28 mouse cellular contexts compared by ENCODE assay signal in the genomic region with DNA sequence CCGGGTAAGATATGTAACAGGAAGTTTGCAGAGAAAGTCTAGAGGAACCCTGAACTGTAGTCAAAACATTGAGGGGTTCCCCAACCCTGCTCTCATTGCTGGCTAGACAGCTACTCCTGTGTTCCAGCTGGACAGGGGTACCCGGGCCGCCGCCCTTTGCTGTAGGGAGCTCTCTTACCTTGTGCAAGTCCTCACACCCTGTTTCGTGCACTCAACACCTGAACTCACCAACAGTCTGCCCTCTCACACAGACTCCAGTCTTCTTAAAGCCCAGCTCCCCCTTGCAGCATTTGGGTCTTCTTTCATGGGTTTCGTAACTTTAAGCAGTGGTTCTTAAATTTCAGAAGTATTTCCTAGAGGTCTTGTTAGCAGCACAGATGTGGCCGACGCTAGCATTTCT. TPM values are rescaled to one million over a fixed set of nuclear protein-coding genes. Genes with fewer than 3 reads are reported as not detected.
"Had no signal": no experiment of that assay in that cellular context is flagged by ENCODE, and none has a peak within 500 bp of the region (broad histone marks: within the 10 kb centered on the region; RNA-seq: fewer than 3 reads in every experiment).

No protein-coding gene starts in this region.

- H3K36me3 ChIP-seq: embryonic facial prominence, embryonic 10.5 days; embryonic facial prominence, embryonic 12.5 days; embryonic facial prominence, embryonic 13.5 days; embryonic facial prominence, embryonic 15.5 days; forebrain, embryonic 10.5 days; forebrain, embryonic 12.5 days; heart, embryonic 10.5 days had no signal

- H3K4me2 ChIP-seq: embryonic facial prominence, embryonic 12.5 days; embryonic facial prominence, embryonic 13.5 days; embryonic facial prominence, embryonic 15.5 days; forebrain, embryonic 12.5 days; forebrain, embryonic 13.5 days; forebrain, embryonic 15.5 days; heart, embryonic 11.5 days had no signal

- H3K9ac ChIP-seq: embryonic facial prominence, embryonic 12.5 days; embryonic facial prominence, embryonic 13.5 days; embryonic facial prominence, embryonic 15.5 days; forebrain, embryonic 12.5 days; forebrain, embryonic 13.5 days; forebrain, embryonic 15.5 days; forebrain, postnatal 0 days had no signal

- H3K4me1 ChIP-seq: embryonic facial prominence, embryonic 10.5 days; embryonic facial prominence, embryonic 12.5 days; embryonic facial prominence, embryonic 15.5 days; forebrain, embryonic 10.5 days; forebrain, embryonic 12.5 days; forebrain, embryonic 13.5 days; heart, embryonic 10.5 days had no signal

- DNase-seq: cerebellum, adult 8-10 months; cerebellum, adult 9-11 months; cerebellum, postnatal 10 days; cerebellum, postnatal 14 days; cerebellum, postnatal 36 days; embryo, embryonic 11 days; forebrain, postnatal 0 days; gastrocnemius, adult 2 months; gastrocnemius, postnatal 10 days; gastrocnemius, postnatal 14 days; gastrocnemius, postnatal 25 days; gastrocnemius, postnatal 36 days; heart, adult 18-20 months had no signal

- H3K27ac ChIP-seq: embryonic facial prominence, embryonic 10.5 days; embryonic facial prominence, embryonic 12.5 days; embryonic facial prominence, embryonic 13.5 days; embryonic facial prominence, embryonic 15.5 days; forebrain, embryonic 10.5 days; forebrain, embryonic 12.5 days; forebrain, embryonic 13.5 days; forebrain, embryonic 15.5 days; gastrocnemius, adult 2 months; heart, embryonic 10.5 days had no signal

- H3K9me3 ChIP-seq: embryonic facial prominence, embryonic 10.5 days; embryonic facial prominence, embryonic 12.5 days; embryonic facial prominence, embryonic 13.5 days; embryonic facial prominence, embryonic 15.5 days; forebrain, embryonic 10.5 days; forebrain, embryonic 12.5 days; forebrain, embryonic 13.5 days; forebrain, embryonic 15.5 days; heart, embryonic 10.5 days had no signal

- ATAC-seq: forebrain, embryonic 13.5 days; forebrain, embryonic 14.5 days; forebrain, embryonic 15.5 days; forebrain, embryonic 16.5 days; forebrain, postnatal 0 days had no signal

- H3K27me3 ChIP-seq: embryonic facial prominence, embryonic 15.5 days; forebrain, embryonic 15.5 days had no signal

- H3K4me3 ChIP-seq: embryonic facial prominence, embryonic 10.5 days; embryonic facial prominence, embryonic 12.5 days; embryonic facial prominence, embryonic 13.5 days; embryonic facial prominence, embryonic 15.5 days; erythroblast, embryonic 14.5 days; forebrain, embryonic 10.5 days; forebrain, embryonic 12.5 days; forebrain, embryonic 13.5 days; forebrain, embryonic 15.5 days; gastrocnemius, adult 2 months; heart, embryonic 10.5 days had no signal

RNA-seq across cellular contexts. Expression of a gene that starts 7.0 kb away (rescaled TPM):
- total RNA-seq: common myeloid progenitor, adult 5-6 weeks; granulocyte monocyte progenitor cell, adult 5-6 weeks had no signal
- polyA plus RNA-seq: erythroblast, embryonic 14.5 days had no signal
